Mouse (Mus musculus): ENCODE results near the gene Canx.

DNA sequence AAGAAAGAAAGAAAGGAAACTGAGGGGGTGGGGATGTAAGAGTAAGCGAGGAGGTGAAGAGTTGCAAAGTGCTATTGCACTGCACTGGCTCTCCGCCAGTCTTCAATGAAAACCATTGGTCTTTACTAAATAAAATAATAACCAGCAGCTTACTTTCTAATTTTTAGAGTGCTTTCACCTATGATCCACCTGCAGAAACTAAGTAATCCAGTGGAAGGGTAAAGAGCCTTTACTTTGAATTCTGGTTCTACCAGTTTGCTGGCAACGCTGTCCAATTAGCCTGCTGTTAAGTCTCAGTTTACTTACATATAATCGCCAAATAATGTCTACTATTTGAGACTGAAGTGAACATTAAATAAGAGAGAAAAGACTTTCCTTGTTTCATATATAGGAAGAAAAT is 46.5 kb downstream of the Canx start:
- no peak for TF ChIP-seq CTCF (IDR thresholded peaks at IDR 0.05; ENCODE audit: low read depth)
- no peak for TF ChIP-seq EP300 (optimal IDR thresholded peaks at IDR 0.05)

Measured in stomach, postnatal 0 days (tissue).